Mouse (Mus musculus) retina, embryonic 14.5 days (tissue): ENCODE measurements at regions not wholly inside any gene's neighbourhood (a gene's known extent, or its start where the extent isn't known, plus 50 kb on each side); places are given as distances from the start of the nearest gene placed in this dataset.

ENCODE experiments used
- DNase-seq: peaks from one replicate; pipeline ENCODE4 v3.0.0-alpha.2; 2015; ENCODE audit warnings: low spot score

- no peak for DNase-seq
Measured at GRCm38 (mm10) chr12:118415956-118416355, 114.7 kb upstream of the Sp4 start.

DNA sequence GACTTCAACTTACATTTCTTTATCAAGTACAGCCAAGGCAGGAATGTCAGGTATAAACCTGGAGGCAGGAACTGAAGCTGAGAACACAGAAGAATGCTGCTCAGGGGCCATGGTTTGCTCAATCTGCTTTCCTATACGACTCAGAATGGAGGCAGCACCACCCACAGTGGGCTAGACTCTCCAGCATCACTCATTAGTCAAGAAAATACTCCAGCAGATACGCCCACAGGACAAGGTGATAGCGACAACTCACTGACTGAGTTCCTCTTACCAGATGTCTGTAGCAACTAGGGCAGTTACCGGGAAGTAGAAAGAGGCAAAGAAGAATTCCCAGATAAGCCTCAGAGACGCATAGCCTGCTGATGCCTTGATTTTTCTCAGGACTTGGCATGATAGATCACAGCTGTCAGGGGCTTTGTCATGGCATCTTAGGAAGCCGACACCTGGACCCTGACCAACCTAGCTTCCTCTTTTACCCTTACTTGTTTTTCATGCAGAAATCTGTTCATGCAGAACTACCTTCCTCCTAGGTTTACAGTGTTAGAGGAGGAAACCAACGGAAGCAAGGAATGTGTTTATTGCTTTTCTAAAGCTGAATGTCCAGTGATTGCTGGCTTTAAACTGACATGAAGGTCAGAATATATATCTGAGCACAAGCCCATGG is 110.7 kb upstream of the Sp4 start:
- no peak for DNase-seq

DNA sequence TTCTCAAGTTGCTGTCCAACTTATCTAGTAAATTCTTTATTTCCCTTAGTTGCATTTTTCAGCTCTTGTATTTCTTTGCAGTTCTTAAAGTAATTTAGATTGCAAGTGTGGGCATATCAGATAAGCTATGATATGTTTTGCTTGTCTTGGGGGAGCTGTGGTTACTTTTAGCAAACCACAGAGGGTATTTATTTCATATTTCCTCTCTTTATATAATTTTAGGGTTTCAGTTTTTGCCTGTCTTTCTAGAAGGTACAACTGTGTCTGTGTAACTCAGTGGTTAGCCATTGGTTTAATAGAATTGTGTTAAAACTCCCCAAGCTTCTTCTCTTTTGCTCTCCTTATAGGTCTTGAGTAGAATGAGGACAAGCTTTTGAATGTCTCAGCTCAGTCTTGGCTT is 109.7 kb upstream of the Sp4 start:
- no peak for DNase-seq

GRCm38 (mm10) chr12:118405135-118405534 is 103.9 kb upstream of the Sp4 start:
- peak; percentile 16 for DNase-seq

DNA sequence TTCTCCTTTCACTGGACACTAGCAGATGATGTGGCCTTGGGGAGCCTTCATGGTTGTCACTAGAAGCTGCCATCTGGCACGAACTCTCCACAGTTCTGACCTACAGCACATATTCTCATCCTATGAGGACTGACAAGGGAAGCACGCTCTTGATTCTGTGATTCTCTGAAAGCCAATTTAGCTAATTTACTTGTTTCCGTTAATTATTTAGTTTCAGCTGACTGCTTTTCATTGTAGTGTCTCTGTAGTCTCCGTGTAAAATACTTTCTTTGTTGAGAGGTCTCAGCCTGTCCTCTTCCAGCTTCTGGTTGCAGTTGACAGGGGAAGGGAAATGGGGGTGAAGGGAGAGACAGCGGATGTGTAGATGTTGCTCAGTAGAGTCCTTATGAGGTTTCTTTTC is 102.9 kb upstream of the Sp4 start:
- DNase-seq, result peak; percentile 74

DNA sequence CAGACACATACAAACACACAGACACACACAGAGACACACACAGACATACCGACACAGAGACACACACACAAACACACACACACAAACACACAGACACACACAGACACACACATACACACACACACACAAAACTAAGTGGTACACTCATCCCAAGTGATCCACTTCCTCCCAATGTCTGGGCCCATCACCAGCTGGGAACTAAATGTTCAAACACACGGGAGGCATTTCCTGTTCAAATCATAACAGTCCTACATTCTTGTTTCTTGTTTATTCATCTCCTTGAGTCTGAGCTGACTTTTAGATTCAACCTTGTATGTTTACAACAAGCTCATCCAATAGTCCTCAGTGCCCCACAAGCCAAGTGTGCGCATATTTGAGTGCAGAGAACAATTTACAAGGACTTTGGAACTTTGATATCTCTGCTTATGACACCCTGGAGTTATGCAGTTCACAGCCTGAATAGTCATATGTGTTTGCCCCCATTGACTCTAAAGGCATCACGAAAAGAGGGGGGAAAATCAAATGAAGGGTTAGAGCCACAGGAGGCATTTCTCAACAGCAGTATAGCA is 102.4 kb upstream of the Sp4 start:
- no peak for DNase-seq

GRCm38 (mm10) chr12:118401377-118401776 is 100.1 kb upstream of the Sp4 start:
- DNase-seq, result peak; percentile 30

- DNase-seq, result no peak
Measured at GRCm38 (mm10) chr12:118391654-118392053, 90.4 kb upstream of the Sp4 start.

- DNase-seq, result no peak
Measured at GRCm38 (mm10) chr12:118381013-118381412, 79.8 kb upstream of the Sp4 start.

GRCm38 (mm10) chr12:118377898-118378297 is 76.7 kb upstream of the Sp4 start:
- DNase-seq, result no peak

DNA sequence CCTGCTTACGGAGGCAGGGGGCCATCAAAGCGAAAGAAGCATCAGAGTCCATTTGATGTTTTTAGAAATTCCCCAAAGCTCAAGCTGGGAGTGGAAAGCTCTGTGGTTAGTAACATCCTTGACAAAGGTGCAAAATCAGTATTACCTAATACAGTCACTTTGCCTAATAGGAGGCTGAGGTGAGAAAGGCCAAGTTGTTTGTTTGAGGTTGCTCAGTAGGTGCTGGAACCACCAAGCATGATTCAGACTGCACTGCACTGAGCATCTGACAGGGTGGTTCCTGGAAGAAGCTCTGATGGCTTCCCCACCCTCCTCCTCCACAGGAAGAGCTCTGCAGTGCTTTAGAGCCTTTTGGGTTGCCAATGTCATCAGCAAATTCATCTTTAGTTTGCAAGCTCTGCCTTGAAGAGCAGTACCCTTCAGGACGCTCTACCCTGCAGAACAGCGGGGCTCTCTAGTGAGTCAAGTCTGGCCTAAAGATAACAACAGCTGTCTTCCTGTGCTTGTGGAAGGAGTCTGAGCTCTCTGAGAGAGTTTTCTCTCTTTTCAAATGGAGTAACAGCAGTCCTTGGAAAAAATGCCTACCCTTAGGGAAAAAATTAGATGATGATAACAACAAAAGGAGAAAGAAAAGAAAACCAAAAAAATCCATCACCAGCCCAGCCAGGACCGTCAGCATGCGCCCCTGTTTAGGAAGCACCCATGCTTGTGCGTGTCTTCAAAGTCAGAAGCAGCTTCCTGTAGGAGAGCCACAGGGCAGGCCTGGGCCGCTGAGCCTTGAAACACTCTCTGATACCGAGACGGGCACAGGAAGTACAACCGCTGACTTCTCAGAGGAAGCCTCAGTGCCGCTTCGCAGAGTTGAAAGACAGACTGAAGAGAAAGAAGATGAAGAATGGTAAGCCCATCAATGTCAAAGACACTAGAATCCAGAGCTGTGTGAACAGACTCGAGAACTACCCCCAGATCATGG is 75.6 kb upstream of the Sp4 start:
- no peak for DNase-seq

DNA sequence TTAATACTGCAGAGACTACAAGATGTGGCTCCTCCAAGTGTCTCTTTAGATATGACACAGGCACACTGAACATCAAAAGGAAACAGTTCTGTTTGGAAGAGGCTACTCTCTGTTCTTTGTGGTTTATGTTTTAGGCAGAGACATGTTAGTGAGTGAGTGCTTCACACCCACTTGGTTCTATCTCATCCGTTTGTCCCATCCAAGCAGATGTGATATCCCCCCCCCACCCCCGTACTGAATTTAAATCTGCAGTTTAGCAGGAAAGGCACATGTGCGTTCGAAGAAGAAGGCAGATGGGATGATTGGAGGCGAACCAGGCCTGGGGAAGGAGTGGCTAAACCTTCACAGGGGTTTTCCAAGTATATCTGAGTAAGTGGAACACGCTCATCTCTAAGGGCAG is 72.0 kb upstream of the Sp4 start:
- DNase-seq, result no peak

- no peak for DNase-seq
Measured at GRCm38 (mm10) chr12:118371905-118372304, 70.7 kb upstream of the Sp4 start.

GRCm38 (mm10) chr12:118367307-118368076 is 66.3 kb upstream of the Sp4 start:
- DNase-seq, result no peak

- peak; percentile 63 for DNase-seq
Measured at GRCm38 (mm10) chr12:118352866-118353265, 51.6 kb upstream of the Sp4 start.

DNA sequence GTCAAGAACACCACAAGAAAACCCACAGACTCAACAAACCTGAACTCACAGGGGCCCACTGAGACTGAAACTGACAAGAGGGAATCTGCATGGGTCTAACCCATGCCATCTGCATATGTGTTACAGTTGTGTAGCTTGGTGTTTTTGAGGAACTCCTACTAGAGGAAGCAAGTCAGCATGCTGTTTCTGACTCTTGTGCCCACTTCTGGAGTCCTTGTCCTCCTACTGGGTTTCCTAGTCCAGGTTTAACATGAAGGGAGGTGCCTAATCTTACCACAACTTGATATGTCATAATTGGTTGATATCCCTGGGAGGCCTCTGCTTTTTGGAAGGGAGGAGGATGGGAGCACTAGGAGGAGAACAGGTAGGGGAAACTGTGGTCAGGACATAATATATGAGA is 50.2 kb upstream of the Sp4 start:
- DNase-seq, result no peak
